Mouse (Mus musculus) CH12.LX (cell line): ENCODE measurements around the gene Cdca5. TPM values are rescaled to one million over a fixed set of nuclear protein-coding genes. Genes with fewer than 3 reads are reported as not detected.

Experiments
- DNase-seq: peaks from one replicate; pipeline ENCODE4 v3.0.0-alpha.2; 2013; ENCODE audit errors: extremely low read depth
- H3K27ac ChIP-seq: 2 replicates; pipeline ENCODE4 v1.5.1; 2012; ENCODE audit warnings: low read depth, mild to moderate bottlenecking, control low read depth, moderate library complexity; ENCODE audit not compliant: insufficient read depth
- H3K27me3 ChIP-seq: replicated peaks from 2 replicates; pipeline ENCODE3; 2012; ENCODE audit warnings: inconsistent platforms
- H3K36me3 ChIP-seq, 2 experiments: replicated peaks in 1 of 2; 2 replicates each; pipeline versions ENCODE3 to v1.6.1; 2012; ENCODE audit warnings: inconsistent platforms in 1 of 2, low read length in 1 of 2, mild to moderate bottlenecking in 1 of 2, mixed read lengths in 1 of 2, moderate library complexity in 1 of 2; ENCODE audit not compliant: control insufficient read depth in 1 of 2, insufficient read depth in 1 of 2
- H3K4me1 ChIP-seq, 2 experiments: 2 replicates each; pipeline ENCODE4 v1.6.1; 2012; ENCODE audit warnings: inconsistent platforms in 1 of 2, moderate library complexity in 1 of 2; ENCODE audit not compliant: insufficient read depth in 2 of 2, control insufficient read depth in 1 of 2
- H3K4me2 ChIP-seq: 2 replicates; pipeline ENCODE4 v1.6.1; 2012; ENCODE audit warnings: low read depth, mild to moderate bottlenecking, control low read depth; ENCODE audit not compliant: poor library complexity, insufficient read depth, severe bottlenecking
- H3K4me3 ChIP-seq, 3 experiments: fragments of 150-350 bp in 1 of 3; sonication (generic) in 1 of 3; replicated peaks in 1 of 3; 2 replicates each; pipeline versions ENCODE3 to v1.5.1; 2011 to 2012; ENCODE audit warnings: low read depth in 2 of 3, low read length in 2 of 3, mild to moderate bottlenecking in 2 of 3, moderate library complexity in 2 of 3, control low read depth in 1 of 3, improper control_type of control experiment in 1 of 3, inconsistent platforms in 1 of 3, mixed read lengths in 1 of 3; ENCODE audit not compliant: poor library complexity in 1 of 3
- H3K79me2 ChIP-seq: replicated peaks from 2 replicates; pipeline ENCODE4 v1.6.1; 2012; ENCODE audit warnings: mild to moderate bottlenecking, moderate library complexity; ENCODE audit not compliant: control insufficient read depth, poor library complexity, insufficient read depth, severe bottlenecking; ENCODE audit errors: extremely low read depth
- H3K9ac ChIP-seq: 2 replicates; pipeline ENCODE4 v1.6.1; 2012; ENCODE audit warnings: low read depth, mild to moderate bottlenecking, control low read depth, moderate library complexity; ENCODE audit not compliant: insufficient read depth
- H3K9me3 ChIP-seq: replicated peaks from 2 replicates; pipeline ENCODE3; 2012; ENCODE audit warnings: low read length, inconsistent platforms, mixed read lengths
- CHD1 ChIP-seq: IDR thresholded peaks from 2 replicates; pipeline ENCODE4 v1.6.1; 2012; ENCODE audit warnings: low read depth, low read length, improper control_type of control experiment, inconsistent platforms
- CTCF ChIP-seq, 2 experiments: IDR thresholded peaks in 1 of 2; conservative IDR thresholded peaks in 1 of 2; 2 replicates each; pipeline ENCODE4 v1.5.1; 2011 to 2012; ENCODE audit warnings: low read depth in 2 of 2, low read length in 2 of 2, improper control_type of control experiment in 1 of 2, inconsistent platforms in 1 of 2, mild to moderate bottlenecking in 1 of 2, moderate library complexity in 1 of 2
- EP300 ChIP-seq: IDR thresholded peaks from 2 replicates; pipeline ENCODE4 v1.6.1; 2011; ENCODE audit warnings: low read length, improper control_type of control experiment
- JUND ChIP-seq: conservative IDR thresholded peaks from 2 replicates; pipeline ENCODE4 v1.6.1; 2011; ENCODE audit warnings: low read depth, low read length, improper control_type of control experiment
- MAFK ChIP-seq: IDR thresholded peaks from 2 replicates; pipeline ENCODE4 v1.6.1; 2011; ENCODE audit warnings: low read length, improper control_type of control experiment; ENCODE audit not compliant: insufficient replicate concordance
- MAZ ChIP-seq: IDR thresholded peaks from 2 replicates; pipeline ENCODE4 v1.6.1; 2012; ENCODE audit warnings: low read depth, mild to moderate bottlenecking, inconsistent platforms, low read length, improper control_type of control experiment, moderate library complexity
- MXI1 ChIP-seq: IDR thresholded peaks from 2 replicates; pipeline ENCODE4 v1.6.1; 2011; ENCODE audit warnings: mild to moderate bottlenecking, low read depth, low read length, improper control_type of control experiment
- NELFE ChIP-seq: IDR thresholded peaks from 2 replicates; pipeline ENCODE4 v1.6.1; 2011; ENCODE audit warnings: low read depth, low read length, improper control_type of control experiment
- PAX5 ChIP-seq: IDR thresholded peaks from 2 replicates; pipeline ENCODE4 v1.6.1; 2012; ENCODE audit warnings: low read length, inconsistent platforms, mixed read lengths
- POLR2A ChIP-seq: IDR thresholded peaks from 2 replicates; pipeline ENCODE4 v1.6.1; 2011; ENCODE audit warnings: low read depth, mild to moderate bottlenecking, improper control_type of control experiment, low read length
- POLR2AphosphoS2 ChIP-seq: IDR thresholded peaks from 2 replicates; pipeline ENCODE4 v1.6.1; 2011; ENCODE audit warnings: low read depth, low read length, improper control_type of control experiment
- RCOR1 ChIP-seq: conservative IDR thresholded peaks from 2 replicates; pipeline ENCODE4 v1.6.1; 2012; ENCODE audit warnings: low read depth, mild to moderate bottlenecking, inconsistent platforms, low read length, improper control_type of control experiment
- SMC3 ChIP-seq: IDR thresholded peaks from 2 replicates; pipeline ENCODE4 v1.6.1; 2011; ENCODE audit warnings: low read depth, low read length, improper control_type of control experiment
- TCF12 ChIP-seq: IDR thresholded peaks from 2 replicates; pipeline ENCODE4 v1.6.1; 2014; ENCODE audit warnings: low read depth, mild to moderate bottlenecking, inconsistent platforms, low read length, improper control_type of control experiment
- ZKSCAN1 ChIP-seq: IDR thresholded peaks from 2 replicates; pipeline ENCODE4 v1.6.1; 2012; ENCODE audit warnings: low read depth, inconsistent platforms, low read length, improper control_type of control experiment, borderline replicate concordance
- ZMIZ1 ChIP-seq: IDR thresholded peaks from 2 replicates; pipeline ENCODE4 v1.6.1; 2012; ENCODE audit warnings: low read depth, mild to moderate bottlenecking, inconsistent platforms, low read length, improper control_type of control experiment
- ZNF384 ChIP-seq: IDR thresholded peaks from 2 replicates; pipeline ENCODE4 v1.6.1; 2012; ENCODE audit warnings: low read depth, low read length, improper control_type of control experiment, inconsistent platforms
- dilution Hi-C: fragments of 300-500 bp; cut with MboI; formaldehyde crosslinking; loops from 2 replicates; pipeline ENCODE4 v1.14.3; 2020; ENCODE audit warnings: low sequenced_read_pairs; ENCODE audit not compliant: extremely low pct_unique_long_range_greater_than_20kb, extremely low pct_ligation_motif_present
- in situ Hi-C: fragments of 300-500 bp; cut with MboI; formaldehyde crosslinking; loops from 3 replicates; pipeline ENCODE4 v1.14.3; 2019; ENCODE audit warnings: low sequenced_read_pairs, low pct_ligation_motif_present, low pct_unique_long_range_greater_than_20kb, mixed read lengths
- polyA plus RNA-seq: library from polyadenylated mRNA; unstranded; fragments of >175 nt; gene quantifications from 2 replicates; pipeline ENCODE4 v1.2.1, GENCODE M21; 2012; ENCODE audit warnings: low read depth; ENCODE audit not compliant: insufficient read length
- total RNA-seq, 2 experiments: library from RNA; depleted of rRNA; stranded (reverse); fragments of 300-350 nt in 1 of 2; fragments of >200 nt in 1 of 2; gene quantifications; 2 replicates each; pipeline ENCODE4 v1.2.3; 2012 to 2014

The Cdca5 gene
- total and polyA plus RNA-seq, 3 experiments, result 51.5 to 80.6 (median 62.7) TPM

DNA sequence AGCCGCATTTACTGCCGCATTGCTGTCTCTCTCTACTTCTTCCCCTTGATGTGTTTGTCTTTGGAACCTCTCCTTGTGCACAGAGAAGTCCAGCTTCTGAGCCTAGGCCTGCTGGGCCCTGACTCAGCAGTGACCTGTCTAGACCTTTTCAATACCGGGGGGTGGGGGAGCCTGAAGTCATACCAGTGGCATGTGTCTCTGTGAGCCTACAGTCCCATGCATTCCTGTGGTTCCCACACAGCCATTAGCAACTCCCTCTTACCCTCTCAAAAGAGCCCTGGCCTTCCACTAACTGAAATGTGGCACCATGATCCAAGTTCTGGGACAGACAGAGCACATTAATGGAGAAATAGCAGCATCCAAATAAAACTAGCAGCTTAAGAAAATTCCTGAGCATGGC lies 51.6 kb downstream of the Cdca5 start:
- H3K9ac ChIP-seq, result no peak overlapping the region
- dilution Hi-C loops, result no loop called here
- peaks cover 8% of the 10 kb centered on the region in 2 experiments for H3K4me1 ChIP-seq
- no peak for TF ChIP-seq MAFK
- no peak for TF ChIP-seq TCF12
- no peak for TF ChIP-seq SMC3
- no peak for TF ChIP-seq ZMIZ1
- no peak for TF ChIP-seq RCOR1
- TF ChIP-seq EP300, result no peak
- TF ChIP-seq NELFE, result no peak
- no peak for TF ChIP-seq ZKSCAN1
- no peak for TF ChIP-seq CHD1
- TF ChIP-seq PAX5, result no peak
- H3K4me2 ChIP-seq, result no peak overlapping the region
- in situ Hi-C loops, result no loop called here
- no peak overlapping the region for H3K4me3 ChIP-seq
- no peaks in the 10 kb centered on the region for H3K79me2 ChIP-seq
- no peak overlapping the region for H3K27ac ChIP-seq
- H3K36me3 ChIP-seq, result peaks cover 4 to 48% of the 10 kb centered on the region in 2 experiments
- no peak for DNase-seq
- no peaks in the 10 kb centered on the region for H3K9me3 ChIP-seq
- H3K27me3 ChIP-seq, result no peaks in the 10 kb centered on the region

DNA sequence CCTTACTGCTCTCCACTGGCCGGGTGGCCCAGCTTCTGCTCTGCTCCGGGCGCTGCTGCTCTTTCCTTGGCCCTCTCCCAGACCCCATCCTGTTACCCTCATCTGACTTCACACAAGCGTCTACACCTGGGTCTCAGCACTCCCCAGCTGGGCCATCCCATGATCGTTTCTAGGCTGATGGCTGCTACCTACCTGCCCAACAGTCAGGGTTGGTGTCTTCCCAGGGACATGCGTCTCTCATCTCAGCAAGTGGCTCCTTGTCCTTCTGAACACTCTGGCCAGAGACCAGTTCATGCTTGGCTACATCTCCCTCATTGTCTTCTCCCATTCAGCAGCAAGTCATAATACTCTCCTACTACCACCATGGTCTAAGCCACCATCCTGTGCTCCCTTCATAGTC lies 54.9 kb downstream of the Cdca5 start:
- H3K27ac ChIP-seq, result no peak overlapping the region
- no peak overlapping the region for H3K9ac ChIP-seq
- no peak for DNase-seq
- H3K36me3 ChIP-seq, result peaks cover 4 to 34% of the 10 kb centered on the region in 2 experiments
- H3K4me1 ChIP-seq, result peaks cover 5 to 8% of the 10 kb centered on the region in 2 experiments
- peaks cover 2% of the 10 kb centered on the region for H3K9me3 ChIP-seq
- TF ChIP-seq EP300 (no peak), CTCF (conservative IDR thresholded peaks at IDR 0.05 in 1 of 2, IDR thresholded peaks at IDR 0.05 in 1 of 2; ENCODE audit: low read depth in 2 of 2, low read length in 2 of 2) (no peak), SMC3 (no peak), POLR2AphosphoS2 (no peak), POLR2A (no peak), ZNF384 (no peak), RCOR1 (no peak), PAX5 (no peak), MXI1 (no peak), MAZ (no peak), JUND (no peak)
- TF ChIP-seq, all 38 proteins: peak for 0
- in situ Hi-C loops, result no loop called here
- Histone ChIP-seq H3K79me2 (no peaks in the 10 kb centered on the region), H3K4me3 (no peak overlapping the region), H3K4me2 (no peak overlapping the region), H3K27me3 (peaks cover 4% of the 10 kb centered on the region)
- dilution Hi-C loops, result no loop called here
